Mouse (Mus musculus): ENCODE measurements around the gene Slc33a1. TPM values are rescaled to one million over a fixed set of nuclear protein-coding genes. Genes with fewer than 3 reads are reported as not detected.

Slc33a1 gene
- polyA plus RNA-seq, 1 experiment from 2014 or later, result 17.8 TPM

DNA sequence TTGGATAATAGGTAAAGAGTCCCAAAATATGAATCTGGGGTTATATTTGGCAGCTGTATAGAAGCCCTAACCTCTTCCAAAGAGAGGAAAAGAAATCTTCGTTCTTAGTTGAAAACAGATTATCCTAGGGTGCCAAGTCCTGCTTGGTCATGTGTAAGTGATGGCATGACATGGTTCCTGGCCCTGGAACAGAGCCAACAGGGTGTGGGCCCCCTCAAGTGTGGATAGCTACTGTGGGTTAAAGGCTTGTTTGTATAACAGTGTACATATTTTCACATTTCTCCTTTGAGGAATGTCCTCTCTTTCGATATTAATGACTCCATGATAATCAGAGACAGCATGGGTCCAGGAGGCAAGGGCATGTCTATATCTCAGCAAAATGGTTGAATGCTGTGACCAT, 25.6 kb downstream of the Slc33a1 start:
- Histone ChIP-seq H3K4me1 (replicated peaks) (no peaks in the 10 kb centered on the region), H3K4me3 (no peak overlapping the region), H3K4me2 (no peak overlapping the region), H3K27ac (replicated peaks) (no peak overlapping the region), H3K36me3 (peaks cover 5% of the 10 kb centered on the region; the same call in 1 of the 2 replicates), H3K27me3 (no peaks in the 10 kb centered on the region), H3K9ac (no peak overlapping the region), H3K9me3 (no peaks in the 10 kb centered on the region)
- ATAC-seq (ENCODE audit: low FRiP score, low read depth), result no peak
- WGBS, result 71% methylated on average over 2 of the region's 2 CpGs

GRCm38 (mm10) chr3:63928878-63929859, 35.4 kb downstream of the Slc33a1 start, which contains the start of gene E130311K13Rik:
Gene E130311K13Rik, minus strand, starts transcription at chr3:63929472.
- ATAC-seq (ENCODE audit: low FRiP score, low read depth), result peak; percentile 97
- Histone ChIP-seq H3K27me3 (no peaks in the 10 kb centered on the region), H3K4me1 (replicated peaks) (no peaks in the 10 kb centered on the region), H3K9ac (peak within 1 kb of the TSS; percentile 93), H3K36me3 (0 out of 2 replicates have a peak, but pooled peaks cover 4% of the 10 kb centered on the region), H3K4me2 (peak within 1 kb of the TSS; percentile 83), H3K27ac (replicated peaks) (peak within 1 kb of the TSS; percentile 82), H3K9me3 (no peaks in the 10 kb centered on the region), H3K4me3 (peak within 1 kb of the TSS; percentile 71)
- WGBS, result 5% methylated on average over 48 of the region's 48 CpGs

GRCm38 (mm10) chr3:63919634-63920033, 44.9 kb downstream of the Slc33a1 start:
- H3K27ac ChIP-seq (replicated peaks), result no peak overlapping the region
- no peaks in the 10 kb centered on the region for H3K4me1 ChIP-seq (replicated peaks)
- no peak for ATAC-seq (ENCODE audit: low FRiP score, low read depth)
- 68% methylated on average over 3 of the region's 3 CpGs for WGBS
- H3K9ac ChIP-seq, result no peak overlapping the region
- no peaks in the 10 kb centered on the region for H3K27me3 ChIP-seq
- no peak overlapping the region for H3K4me2 ChIP-seq
- H3K9me3 ChIP-seq, result no peaks in the 10 kb centered on the region
- peaks cover 10% of the 10 kb centered on the region for H3K36me3 ChIP-seq
- no peak overlapping the region for H3K4me3 ChIP-seq

DNA sequence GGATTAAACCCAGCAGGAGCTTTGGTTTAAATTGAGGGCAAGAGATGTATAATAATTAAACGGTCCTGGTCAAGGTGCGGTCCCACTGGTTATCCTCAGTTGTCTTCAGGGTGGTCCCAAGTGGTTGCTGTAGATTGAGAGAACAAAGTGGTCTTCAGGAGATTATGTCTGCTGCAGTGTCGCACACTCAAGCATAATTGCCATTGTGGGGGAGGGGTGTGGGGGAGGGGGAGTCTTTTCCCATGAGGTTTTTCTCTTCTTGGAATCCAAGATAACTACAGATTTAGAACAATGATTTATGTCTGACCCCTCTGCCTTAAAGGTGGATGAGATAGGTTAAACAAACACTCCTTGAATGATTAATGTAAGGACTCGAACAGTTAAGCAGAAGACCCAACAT, 54.3 kb downstream of the Slc33a1 start:
- Histone ChIP-seq H3K9ac (no peak overlapping the region), H3K27me3 (no peaks in the 10 kb centered on the region), H3K27ac (replicated peaks) (no peak overlapping the region), H3K4me1 (replicated peaks) (peaks cover 2% of the 10 kb centered on the region; the same call in 1 of the 2 replicates), H3K36me3 (peaks cover 6% of the 10 kb centered on the region; the same call in 1 of the 2 replicates), H3K9me3 (no peaks in the 10 kb centered on the region), H3K4me3 (no peak overlapping the region), H3K4me2 (no peak overlapping the region)
- no peak for ATAC-seq (ENCODE audit: low FRiP score, low read depth)
- WGBS, result 83% methylated on average over 4 of the region's 4 CpGs

DNA sequence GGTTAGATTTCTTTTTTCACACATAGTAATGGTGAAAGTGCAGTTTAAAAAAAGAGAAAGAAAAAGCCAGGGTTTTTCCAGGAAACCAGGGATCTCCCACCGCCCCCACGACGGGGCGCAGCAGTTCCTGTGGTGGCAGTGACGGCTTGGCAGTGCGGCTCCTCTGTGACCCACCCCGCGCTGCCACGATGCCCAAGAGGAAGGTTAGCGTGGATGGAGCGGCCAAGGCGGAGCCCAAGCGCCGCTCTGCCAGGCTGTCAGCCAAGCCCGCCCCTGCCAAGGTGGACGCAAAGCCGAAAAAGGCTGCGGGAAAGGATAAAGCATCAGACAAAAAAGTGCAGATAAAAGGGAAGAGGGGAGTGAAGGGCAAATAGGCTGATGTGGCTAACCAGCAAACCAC, 59.3 kb downstream of the Slc33a1 start:
- Histone ChIP-seq H3K4me1 (replicated peaks) (peaks cover 7% of the 10 kb centered on the region), H3K4me2 (peak overlapping the region; percentile 91), H3K27ac (replicated peaks) (no peak overlapping the region), H3K9me3 (no peaks in the 10 kb centered on the region), H3K27me3 (no peaks in the 10 kb centered on the region), H3K36me3 (no peaks in the 10 kb centered on the region), H3K4me3 (peak overlapping the region; percentile 41), H3K9ac (peak overlapping the region; percentile 53)
- ATAC-seq (ENCODE audit: low FRiP score, low read depth), result no peak
- WGBS, result under 1% methylated on average over 18 of the region's 18 CpGs

GRCm38 (mm10) chr3:63904157-63904556, 60.4 kb downstream of the Slc33a1 start:
- no peak overlapping the region for H3K4me2 ChIP-seq
- no peak overlapping the region for H3K4me3 ChIP-seq
- ATAC-seq (ENCODE audit: low FRiP score, low read depth), result no peak
- H3K36me3 ChIP-seq, result no peaks in the 10 kb centered on the region
- peaks cover 16% of the 10 kb centered on the region for H3K4me1 ChIP-seq (replicated peaks)
- no peaks in the 10 kb centered on the region for H3K27me3 ChIP-seq
- H3K27ac ChIP-seq (replicated peaks), result no peak overlapping the region
- WGBS, result 82% methylated on average over 2 of the region's 2 CpGs
- no peak overlapping the region for H3K9ac ChIP-seq
- H3K9me3 ChIP-seq, result no peaks in the 10 kb centered on the region

DNA sequence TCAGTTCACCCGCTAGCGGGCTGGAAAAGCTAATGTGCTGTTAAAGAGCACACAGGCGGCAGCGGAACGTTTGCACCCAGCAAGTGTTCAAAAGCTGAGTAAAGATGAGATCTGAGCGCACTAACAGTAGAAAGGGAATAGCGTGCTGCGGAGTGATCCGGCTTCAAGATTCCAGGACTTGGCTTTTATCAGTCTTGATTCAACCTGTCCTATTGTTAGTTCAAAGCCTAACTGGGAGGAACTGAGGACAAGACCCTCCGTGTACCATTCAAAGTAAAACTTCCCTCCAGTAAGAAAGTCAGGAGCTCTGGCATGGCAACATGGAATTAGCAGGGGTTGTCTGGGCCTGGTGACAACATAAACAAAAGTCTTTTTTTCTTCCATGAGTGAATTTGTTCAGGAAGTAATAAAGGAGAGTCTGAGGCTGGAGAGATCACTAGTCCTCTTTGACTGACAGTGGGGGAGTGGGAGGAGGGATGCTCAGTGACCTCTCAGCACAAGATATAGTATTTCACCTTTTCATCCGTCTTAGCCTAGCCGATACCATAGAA, 64.5 kb downstream of the Slc33a1 start:
- 0 out of 2 replicates have a peak overlapping the region, but pooled peaks have one; percentile 13 for H3K27ac ChIP-seq (replicated peaks)
- H3K36me3 ChIP-seq, result no peaks in the 10 kb centered on the region
- 1% methylated on average over 12 of the region's 12 CpGs for WGBS
- ATAC-seq (ENCODE audit: low FRiP score, low read depth), result 0 out of 2 replicates have a peak, but pooled peaks have one; percentile 2
- H3K4me3 ChIP-seq, result peak overlapping the region; percentile 65
- no peaks in the 10 kb centered on the region for H3K9me3 ChIP-seq
- no peak overlapping the region for H3K9ac ChIP-seq
- peak overlapping the region; percentile 90 for H3K4me2 ChIP-seq
- peaks cover 30% of the 10 kb centered on the region for H3K4me1 ChIP-seq (replicated peaks)
- no peaks in the 10 kb centered on the region for H3K27me3 ChIP-seq

- ATAC-seq (ENCODE audit: low FRiP score, low read depth), result peak; percentile 80
- Histone ChIP-seq H3K9ac (peak within 1 kb of the TSS; percentile 66), H3K4me2 (peak within 1 kb of the TSS; percentile 90), H3K4me1 (replicated peaks) (peaks cover 29% of the 10 kb centered on the region), H3K36me3 (no peaks in the 10 kb centered on the region), H3K9me3 (no peaks in the 10 kb centered on the region), H3K27ac (replicated peaks) (peak within 1 kb of the TSS; percentile 81), H3K27me3 (no peaks in the 10 kb centered on the region), H3K4me3 (peak within 1 kb of the TSS; percentile 65)
- WGBS, result 0% methylated on average over 12 of the region's 12 CpGs
Observed at GRCm38 (mm10) chr3:63899309-63899695, 65.3 kb downstream of the Slc33a1 start, which contains the start of gene Plch1. Gene Plch1, minus strand, starts transcription at chr3:63899472.

DNA sequence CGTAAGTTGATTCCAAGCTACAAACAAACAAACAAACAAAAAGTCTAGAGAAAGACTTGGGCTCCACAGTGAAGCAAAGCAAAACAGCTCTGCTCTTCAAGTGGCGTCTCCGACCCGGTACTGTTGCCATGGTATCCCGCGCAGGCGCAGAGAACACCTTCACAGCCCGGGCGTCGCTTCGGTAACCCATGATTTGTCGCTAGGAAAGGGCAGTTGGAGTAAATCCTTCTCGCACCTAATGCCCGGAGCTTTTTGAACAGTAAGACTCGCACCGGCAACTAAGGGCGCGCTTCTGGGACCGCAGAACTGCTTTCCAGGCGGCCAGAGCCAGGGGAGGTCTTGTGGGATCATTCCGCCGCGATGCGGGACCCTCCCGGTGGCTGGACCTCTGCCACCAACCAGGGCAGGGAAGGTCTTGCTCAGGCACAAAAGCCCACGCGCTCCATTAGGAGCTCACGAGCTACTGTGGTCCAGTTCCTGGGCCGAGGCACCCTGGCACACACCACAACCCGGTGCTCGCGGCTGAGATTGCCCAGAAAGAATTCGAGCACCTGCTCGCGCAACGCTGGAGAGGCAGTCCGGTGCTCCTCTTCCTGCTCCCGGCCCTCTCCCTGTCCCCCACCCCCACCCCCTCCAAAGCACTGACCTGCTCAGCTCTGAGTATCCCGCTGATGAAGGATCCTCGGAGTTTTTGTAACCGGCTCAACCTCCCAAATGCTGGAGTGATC, 65.8 kb downstream of the Slc33a1 start:
- WGBS, result under 1% methylated on average over 41 of the region's 41 CpGs
- peak overlapping the region; percentile 81 for H3K27ac ChIP-seq (replicated peaks)
- peak; percentile 92 for ATAC-seq (ENCODE audit: low FRiP score, low read depth)
- peak overlapping the region; percentile 66 for H3K9ac ChIP-seq
- no peaks in the 10 kb centered on the region for H3K36me3 ChIP-seq
- peaks cover 29% of the 10 kb centered on the region for H3K4me1 ChIP-seq (replicated peaks)
- H3K9me3 ChIP-seq, result no peaks in the 10 kb centered on the region
- H3K27me3 ChIP-seq, result no peaks in the 10 kb centered on the region
- peak overlapping the region; percentile 90 for H3K4me2 ChIP-seq
- peak overlapping the region; percentile 65 for H3K4me3 ChIP-seq

- Histone ChIP-seq H3K4me3 (0 out of 2 replicates have a peak overlapping the region, but pooled peaks have one; percentile 65), H3K9ac (no peak overlapping the region), H3K4me1 (replicated peaks) (peaks cover 29% of the 10 kb centered on the region), H3K9me3 (no peaks in the 10 kb centered on the region), H3K36me3 (no peaks in the 10 kb centered on the region), H3K27me3 (no peaks in the 10 kb centered on the region), H3K27ac (replicated peaks) (no peak overlapping the region), H3K4me2 (peak overlapping the region; percentile 90)
- 0% methylated on average over 1 of the region's 1 CpGs for WGBS
- ATAC-seq (ENCODE audit: low FRiP score, low read depth), result no peak
Observed at GRCm38 (mm10) chr3:63897177-63897576, 67.4 kb downstream of the Slc33a1 start.

DNA sequence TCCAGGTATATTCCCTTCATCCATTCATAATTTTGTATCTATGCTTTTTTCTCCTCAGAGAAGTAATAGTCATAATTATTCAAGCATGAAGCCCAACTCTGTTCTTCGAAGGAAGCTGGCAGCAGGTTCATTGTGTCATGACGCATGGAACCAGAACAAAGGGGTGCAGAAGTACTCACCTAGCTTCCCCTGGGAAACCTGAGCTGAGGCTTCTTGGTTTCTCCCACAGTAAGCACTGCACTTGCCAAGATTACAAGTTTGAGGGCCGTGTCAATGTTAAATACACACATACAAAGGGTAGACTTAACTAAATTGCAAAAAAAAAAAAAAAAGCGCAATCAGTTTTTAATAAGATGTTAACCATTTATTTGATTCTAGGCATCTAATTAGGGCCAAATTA, 68.3 kb downstream of the Slc33a1 start:
- H3K27me3 ChIP-seq, result no peaks in the 10 kb centered on the region
- no peak overlapping the region for H3K4me2 ChIP-seq
- ATAC-seq (ENCODE audit: low FRiP score, low read depth), result no peak
- no peak overlapping the region for H3K4me3 ChIP-seq
- H3K9me3 ChIP-seq, result no peaks in the 10 kb centered on the region
- H3K27ac ChIP-seq (replicated peaks), result no peak overlapping the region
- peaks cover 29% of the 10 kb centered on the region for H3K4me1 ChIP-seq (replicated peaks)
- WGBS, result 40% methylated on average over 4 of the region's 4 CpGs
- no peak overlapping the region for H3K9ac ChIP-seq
- H3K36me3 ChIP-seq, result no peaks in the 10 kb centered on the region

All from hindbrain, embryonic 15.5 days (tissue).